Mouse (Mus musculus) olfactory bulb, adult 2 months (tissue): ENCODE data around the gene Svip.

ENCODE experiments used
- CTCF ChIP-seq: fragments of 200-500 bp; IDR thresholded peaks from 2 replicates; pipeline ENCODE4 v1.5.1; 2012; ENCODE audit warnings: low read depth, mild to moderate bottlenecking, low read length, moderate library complexity; ENCODE audit not compliant: insufficient read depth
- POLR2A ChIP-seq: fragments of 200-500 bp; IDR thresholded peaks from 2 replicates; pipeline ENCODE4 v1.6.1; 2012; ENCODE audit warnings: mild to moderate bottlenecking, low read depth, low read length, moderate library complexity; ENCODE audit not compliant: insufficient read depth

DNA sequence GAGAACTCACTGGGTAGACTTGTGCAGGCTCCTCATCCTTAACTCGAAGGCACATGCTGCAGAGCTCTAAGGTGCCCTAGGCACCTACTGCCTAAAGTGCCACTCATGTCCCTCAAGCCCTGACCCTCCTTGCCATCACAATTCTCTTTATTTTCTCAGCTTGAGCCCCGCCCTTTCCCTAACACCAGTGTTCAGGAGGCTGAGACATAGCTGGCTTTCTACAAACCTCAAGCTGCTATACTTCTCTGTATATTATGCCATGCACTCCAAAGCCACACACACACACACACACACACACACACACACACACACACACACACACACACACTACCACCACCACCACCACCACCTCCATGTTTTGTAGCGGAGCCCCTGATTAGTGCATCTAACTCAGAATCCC is 9.8 kb upstream of the Svip start, which contains the start of gene 1700015G11Rik:
- no peak for TF ChIP-seq CTCF
- TF ChIP-seq POLR2A, result no peak
